Mouse (Mus musculus) brain, embryonic 14.5 days (tissue): ENCODE measurements around the gene Rasl12.
A peak's percentile ranks its signal among the peaks of the same experiment; 100 is the strongest.

Source experiments
- CTCF ChIP-seq: fragments of 200-500 bp; IDR thresholded peaks from 2 replicates; pipeline ENCODE4 v1.5.1; 2012; ENCODE audit warnings: inconsistent platforms, mild to moderate bottlenecking, moderate library complexity, borderline replicate concordance; ENCODE audit not compliant: insufficient read depth, insufficient read length; ENCODE audit errors: extremely low read depth
- POLR2A ChIP-seq: fragments of 200-500 bp; IDR thresholded peaks from 2 replicates; pipeline ENCODE4 v1.6.1; 2012; ENCODE audit warnings: mild to moderate bottlenecking, inconsistent platforms, borderline replicate concordance; ENCODE audit not compliant: poor library complexity, insufficient read depth, insufficient read length, severe bottlenecking; ENCODE audit errors: extremely low read depth

- no peak for TF ChIP-seq CTCF
- TF ChIP-seq POLR2A: peak; percentile 87
Measured at GRCm38 (mm10) chr9:65460732-65461442, 62.6 kb downstream of the Rasl12 start, which contains the start of gene Spg21.
